Mouse (Mus musculus): ENCODE data around the gene Smad3.

Gene Smad3

DNA sequence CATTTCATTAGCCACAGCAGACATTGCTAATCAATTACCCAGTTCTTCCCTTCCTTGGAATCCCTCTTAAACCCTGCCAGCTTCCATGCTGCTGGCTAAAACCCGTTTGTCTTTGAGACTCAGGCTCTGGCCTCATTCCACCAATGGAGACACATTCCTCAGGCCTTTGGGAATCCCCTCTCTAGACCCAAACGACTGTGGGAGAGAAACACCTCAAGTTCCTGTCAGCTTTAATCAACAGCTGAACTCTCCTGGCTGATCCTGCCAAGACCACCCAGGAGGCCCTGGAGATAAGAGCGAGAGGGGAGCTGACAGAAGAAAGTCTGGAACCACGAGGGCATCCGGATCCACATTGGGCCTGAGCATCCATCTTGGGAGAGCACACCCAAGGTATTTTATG is 13.9 kb upstream of the Smad3 start:
- no peak for DNase-seq

DNA sequence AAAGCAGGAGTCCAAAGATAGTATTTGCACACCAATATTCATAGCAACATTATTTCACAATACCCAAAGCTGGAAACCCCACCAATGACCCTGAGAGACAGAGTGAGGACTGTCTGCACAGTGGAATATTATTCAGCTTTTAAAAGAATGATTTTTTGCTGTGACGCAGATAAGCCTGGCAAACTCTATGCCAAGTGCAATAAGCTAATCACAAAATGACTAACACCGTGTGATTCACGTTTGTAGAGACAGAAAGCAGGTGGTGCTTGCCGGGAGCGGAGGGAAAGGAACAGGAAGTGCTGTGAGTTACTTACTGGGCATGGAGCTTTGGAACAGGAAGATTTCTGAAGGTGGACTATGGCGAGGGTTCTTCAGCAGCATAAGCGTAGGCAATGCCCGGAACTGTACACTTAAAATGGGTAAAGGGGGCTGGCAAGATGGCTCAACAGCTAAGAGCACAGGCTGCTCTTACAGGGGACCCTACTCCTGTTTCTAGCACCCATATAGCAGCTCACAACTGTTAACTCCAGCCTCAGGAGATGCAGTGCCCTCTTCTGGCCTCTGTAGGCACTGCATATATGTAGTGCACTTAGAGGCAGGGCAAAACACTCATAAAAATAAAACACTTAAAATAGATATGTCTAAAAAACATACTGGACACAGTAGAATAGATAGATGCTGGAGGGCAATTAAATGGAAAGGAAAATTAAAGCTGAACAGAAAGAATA is 3.7 kb upstream of the Smad3 start:
- no peak for DNase-seq

DNA sequence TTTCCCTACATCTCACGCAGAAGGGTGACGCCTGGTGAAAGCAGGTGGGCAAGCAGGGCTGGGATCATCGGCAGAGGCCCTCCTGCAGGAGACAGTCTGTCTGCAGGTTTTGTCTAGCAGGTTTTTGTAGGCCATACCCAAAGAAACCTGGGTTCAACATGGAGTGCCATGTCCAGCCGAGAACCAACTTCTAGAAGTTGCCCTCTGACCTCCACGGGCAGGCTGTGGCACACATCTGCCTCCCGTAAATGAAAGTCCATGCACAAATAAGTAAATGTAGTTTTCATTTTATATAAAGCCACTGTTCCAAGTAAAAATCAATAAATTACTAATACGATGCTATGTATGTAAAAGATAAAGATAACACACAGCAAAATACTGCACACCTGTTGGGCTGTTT is 3.0 kb upstream of the Smad3 start:
- DNase-seq: peak; percentile 9

DNA sequence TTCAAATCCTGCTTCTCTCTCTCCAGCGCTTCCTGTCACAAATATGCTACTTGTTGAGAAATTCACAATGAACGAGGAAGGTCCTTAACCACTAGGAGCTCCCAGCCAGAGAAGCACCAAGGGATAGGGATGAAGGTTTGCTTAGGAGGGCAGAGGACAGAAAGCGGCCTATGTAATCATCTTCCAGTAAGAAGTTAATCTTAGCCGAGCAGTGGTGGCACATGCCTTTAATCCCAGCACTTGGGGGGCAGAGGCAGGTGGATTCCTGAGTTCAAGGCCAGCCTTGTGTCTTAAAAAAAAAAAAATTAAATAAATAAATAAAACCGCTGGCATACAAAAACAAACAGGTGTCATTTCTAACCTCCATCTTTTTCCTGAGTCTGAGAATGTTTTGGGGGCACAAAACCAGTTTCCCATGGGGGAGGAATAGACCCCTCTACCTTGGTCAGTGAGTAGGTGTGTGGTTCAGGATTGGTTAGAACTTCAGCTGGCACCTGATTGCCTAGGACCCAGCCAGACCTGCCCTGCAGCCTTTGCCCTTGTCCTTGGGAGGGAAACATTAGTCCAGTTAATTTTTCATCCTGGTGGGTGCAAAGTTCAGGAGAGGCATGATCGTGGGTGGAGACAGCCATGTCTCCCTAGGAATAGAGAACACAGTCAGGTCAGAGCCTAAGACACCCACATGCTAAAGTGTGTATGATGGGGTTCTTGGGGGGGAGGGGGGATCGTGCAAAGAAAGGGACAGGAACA is 2.4 kb upstream of the Smad3 start:
- DNase-seq: peak; percentile 84

DNA sequence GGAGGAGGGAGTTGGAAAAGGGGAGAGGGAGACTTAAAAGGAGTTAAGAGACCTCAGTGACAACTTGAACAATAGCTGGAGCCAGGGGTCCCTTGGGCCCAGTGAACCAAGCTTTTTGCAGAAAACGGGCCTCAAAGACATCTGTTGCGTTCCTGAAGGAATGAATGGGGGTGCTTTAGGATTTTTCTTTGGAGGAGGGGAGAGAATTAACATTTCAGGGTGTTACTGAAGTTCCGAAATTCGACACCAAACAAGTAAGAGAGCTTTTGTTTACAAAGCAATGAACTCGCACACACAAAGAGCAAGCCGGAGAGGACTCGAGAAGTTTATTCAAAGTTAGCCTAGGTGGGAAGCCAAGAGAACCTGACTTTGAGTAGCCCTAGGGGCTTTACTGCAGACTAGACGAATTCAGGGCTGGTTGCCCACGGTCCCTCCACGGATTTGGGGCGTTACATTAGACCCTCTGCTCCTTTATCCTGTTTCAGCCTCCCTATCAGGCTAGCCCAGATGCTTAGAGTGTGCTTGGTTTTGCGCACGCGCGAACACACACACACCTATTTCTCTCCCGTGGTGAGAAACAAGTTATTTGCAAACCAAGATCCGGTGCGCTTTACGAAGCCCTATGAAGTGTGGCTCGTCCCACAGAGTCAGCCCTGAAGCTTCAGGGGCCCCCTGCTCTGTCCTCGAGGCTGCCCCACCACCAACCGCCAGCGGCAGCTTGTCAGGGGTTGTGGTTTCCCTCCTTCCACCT is 1.0 kb upstream of the Smad3 start:
- DNase-seq: peak; percentile 59

DNA sequence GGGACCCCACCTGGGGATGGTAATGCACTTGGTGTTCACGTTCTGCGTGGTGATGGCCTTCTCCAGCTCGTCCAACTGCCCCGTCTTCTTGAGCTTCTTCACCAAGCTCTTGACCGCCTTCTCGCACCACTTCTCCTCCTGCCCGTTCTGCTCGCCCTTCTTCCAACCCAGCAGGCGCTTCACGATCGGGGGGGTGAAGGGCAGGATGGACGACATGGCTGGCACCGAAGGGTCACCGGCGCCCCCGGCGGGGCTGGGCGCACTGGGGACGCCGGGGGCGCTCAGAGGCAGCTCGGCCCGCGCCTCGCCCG is 377 bp downstream of the Smad3 start:
- no peak for DNase-seq

DNA sequence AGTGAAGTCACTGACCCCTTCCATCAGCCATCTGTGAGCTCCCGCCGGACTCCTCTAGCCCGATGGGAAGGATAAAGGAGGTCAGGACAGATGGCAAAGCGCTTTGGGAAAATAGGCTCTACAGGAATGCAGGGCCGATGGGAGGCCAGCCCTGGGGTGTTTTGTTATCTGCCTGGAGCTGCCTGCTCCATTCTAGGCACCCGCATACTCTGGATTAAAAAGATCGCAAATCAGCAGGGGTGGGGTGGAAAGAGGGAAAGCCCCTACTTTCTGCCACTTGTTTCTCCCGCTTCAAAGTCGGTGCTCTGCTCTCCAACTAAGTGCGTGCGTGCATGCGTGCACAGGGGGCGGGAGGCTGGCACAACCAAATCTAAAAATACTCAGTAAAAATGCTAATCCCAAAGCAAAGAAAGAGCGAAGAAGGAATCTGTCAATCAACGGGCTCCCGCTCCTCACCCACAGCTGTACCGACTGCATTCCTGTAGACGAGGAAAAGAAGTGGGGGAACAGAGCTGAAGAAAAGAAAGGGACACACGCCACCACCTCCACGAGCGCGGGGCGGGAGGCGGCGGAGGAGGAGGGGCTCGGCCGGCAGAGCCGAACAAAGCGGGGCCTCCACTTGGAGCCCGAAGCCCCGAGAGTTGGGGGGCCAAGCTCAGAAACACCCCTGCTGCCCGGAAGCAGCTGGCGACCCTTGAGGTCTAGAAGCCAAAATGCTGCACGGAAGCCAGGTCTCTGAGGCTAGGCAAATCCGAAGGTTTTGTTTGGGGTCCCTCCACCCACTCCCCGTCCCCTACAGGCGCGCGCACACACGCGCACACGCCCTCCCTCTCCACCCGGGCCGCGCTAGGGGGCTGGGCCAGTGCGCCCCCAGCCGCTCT is 973 bp downstream of the Smad3 start:
- DNase-seq: peak; percentile 60

DNA sequence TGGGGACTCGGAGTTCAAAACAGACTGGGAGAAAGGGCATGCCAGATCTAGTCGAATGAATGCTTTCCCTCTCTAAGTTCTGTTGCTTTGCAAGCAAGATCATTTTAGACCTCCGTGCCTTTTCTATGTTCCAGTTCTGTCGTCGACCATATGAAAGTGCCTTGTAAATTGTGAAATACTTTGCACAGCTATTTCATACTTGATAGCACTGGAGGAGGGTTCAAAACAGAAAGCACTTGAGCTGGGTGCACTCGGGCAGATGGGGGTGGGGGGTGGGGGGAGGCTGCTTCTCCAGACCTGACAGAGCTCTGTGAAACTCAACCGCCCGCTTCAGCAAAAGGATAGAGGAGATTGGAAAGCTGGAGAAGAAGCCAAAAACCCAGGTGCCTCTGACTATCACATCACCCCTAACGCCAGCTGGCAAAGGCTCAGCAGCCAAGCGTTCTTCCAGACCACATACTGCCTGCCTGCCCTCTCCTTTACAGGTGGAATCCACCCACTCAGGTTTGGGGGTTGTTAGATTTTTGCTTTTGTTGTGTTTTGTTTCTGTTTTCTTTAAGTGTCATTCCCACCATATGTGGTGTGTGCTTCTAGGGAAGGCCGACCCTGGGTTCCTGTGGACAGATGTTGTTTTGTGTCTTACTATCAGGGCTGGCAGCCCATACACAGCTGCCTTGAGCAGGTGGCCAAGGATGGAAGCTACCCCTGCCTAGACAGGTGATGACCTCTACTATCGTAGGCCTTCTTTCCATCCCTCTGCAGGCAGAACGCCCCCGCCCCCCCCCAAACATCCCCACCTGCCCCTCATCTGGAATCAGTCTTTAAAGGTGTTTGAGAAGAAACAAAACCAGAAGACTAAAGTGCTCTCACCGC is 1.9 kb downstream of the Smad3 start:
- DNase-seq: peak; percentile 14

DNA sequence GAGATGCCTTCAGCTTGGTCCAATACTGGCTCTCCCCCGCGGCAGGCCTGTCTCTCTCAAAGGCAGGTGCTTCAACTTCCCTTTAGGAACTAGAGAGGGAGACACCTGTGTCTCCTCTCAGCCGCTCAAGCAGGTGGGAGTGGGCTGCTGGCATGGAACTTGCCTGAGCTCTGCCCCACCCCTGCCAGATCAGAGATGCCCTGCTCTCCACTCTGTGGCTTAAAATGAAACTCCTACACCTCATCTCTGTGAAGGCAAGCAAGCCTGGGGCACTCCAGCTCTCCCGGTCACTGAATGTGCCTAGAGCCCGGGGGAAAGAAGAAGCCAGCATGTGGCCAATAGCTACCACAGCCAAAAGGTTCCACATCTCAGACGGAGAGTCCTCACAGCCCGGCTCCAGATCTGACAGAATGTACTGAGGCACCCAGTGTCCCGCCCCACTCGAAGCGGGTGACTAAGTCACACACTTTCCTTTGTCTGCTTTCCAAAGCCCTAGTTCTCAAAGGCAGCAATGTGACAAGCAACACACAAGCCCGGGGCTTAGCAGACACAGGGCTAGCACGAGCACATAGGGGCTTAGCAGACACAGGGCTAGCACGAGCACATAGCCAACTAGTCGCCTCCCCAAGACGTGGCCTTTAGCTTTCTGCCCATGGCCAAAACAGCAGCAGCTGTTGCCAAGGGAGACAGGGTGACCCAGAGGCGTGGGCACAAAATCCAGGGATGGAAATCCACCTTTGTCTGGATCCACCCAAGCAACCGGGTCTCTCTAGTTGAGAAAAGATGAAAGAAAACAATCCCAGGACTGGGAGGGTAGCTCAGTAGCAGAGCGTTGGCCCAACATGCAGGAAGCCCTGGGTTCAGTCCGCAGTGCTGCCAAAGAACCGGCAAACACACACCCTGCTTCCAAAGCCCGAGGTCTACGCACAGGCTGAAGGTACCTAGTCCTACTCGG is 3.0 kb downstream of the Smad3 start:
- peak; percentile 29 for DNase-seq

DNA sequence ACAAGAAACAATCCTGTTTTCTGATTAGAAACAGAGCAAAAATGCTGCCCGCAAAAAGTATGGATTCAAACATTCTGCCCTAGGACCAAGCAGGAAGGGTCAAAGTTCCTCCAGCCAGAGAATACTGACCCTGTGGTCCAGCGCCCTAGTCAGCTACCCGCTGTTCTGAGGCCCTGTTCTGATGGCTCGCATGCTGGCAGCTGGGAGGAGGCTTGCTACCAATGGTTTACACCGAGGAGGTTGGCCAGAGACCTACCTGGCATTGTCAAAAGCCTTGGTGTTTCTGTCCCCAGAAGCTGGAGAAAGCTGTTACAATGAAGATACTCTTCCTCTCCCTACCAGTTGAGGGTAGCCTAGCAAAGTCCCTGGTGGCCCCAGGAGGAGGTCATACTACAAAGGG is 3.8 kb downstream of the Smad3 start:
- peak; percentile 56 for DNase-seq

DNA sequence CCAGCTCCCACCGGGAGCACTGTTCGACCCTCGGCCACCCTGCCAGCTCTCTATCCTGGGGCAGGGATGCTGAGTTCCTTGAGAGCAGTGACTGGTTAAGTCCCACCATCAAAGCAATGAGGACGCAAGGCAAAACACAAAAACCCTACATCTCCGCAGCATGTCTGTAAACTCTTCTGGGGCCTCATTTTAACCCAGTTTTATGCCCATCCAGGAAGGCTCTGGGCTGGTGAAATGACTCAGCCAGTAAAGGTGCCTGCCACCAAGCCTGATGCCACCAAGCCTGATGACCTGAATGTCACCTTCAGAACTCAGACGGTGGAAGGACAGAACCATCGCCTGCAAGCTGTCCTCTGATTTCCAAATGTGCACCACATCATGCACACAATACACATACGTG is 4.4 kb downstream of the Smad3 start:
- no peak for DNase-seq

DNA sequence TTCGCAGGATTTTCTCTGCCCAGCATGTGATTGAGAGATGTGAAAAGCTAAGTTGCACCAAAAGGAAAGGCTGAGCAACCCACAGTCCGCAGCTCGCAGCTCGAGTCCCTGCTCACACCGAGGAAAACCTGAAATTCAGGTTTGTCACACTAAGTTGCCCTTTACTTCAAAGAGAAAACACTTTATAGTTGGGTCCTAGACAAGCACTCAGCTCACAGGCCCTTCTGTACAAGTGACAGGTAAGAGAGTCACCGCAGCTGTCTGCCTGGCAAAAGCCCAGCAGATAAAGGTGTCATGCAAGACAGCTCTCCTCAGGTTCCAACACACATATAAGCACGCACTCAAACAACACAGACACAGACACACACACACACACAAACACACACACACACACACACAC is 5.2 kb downstream of the Smad3 start:
- DNase-seq: peak; percentile 21

DNA sequence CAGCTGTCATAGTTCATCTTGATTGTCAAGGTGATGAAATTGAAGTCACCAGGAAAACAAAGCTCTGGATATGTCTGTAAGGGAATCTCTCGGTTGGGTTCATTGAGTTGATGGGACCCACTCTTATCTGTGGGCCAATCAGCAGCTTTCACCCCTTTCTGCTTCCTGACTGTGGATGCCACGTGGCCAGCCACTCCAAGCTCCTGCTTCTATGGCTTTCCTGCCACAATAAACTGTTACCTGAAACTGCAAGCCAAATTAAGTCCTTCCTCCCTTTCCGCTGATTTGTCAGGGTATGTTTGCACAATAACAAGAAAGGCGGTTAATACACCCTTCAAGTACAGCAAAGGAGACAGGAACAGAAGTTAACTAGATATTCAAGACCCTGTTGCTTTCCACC is 6.5 kb downstream of the Smad3 start:
- no peak for DNase-seq

DNA sequence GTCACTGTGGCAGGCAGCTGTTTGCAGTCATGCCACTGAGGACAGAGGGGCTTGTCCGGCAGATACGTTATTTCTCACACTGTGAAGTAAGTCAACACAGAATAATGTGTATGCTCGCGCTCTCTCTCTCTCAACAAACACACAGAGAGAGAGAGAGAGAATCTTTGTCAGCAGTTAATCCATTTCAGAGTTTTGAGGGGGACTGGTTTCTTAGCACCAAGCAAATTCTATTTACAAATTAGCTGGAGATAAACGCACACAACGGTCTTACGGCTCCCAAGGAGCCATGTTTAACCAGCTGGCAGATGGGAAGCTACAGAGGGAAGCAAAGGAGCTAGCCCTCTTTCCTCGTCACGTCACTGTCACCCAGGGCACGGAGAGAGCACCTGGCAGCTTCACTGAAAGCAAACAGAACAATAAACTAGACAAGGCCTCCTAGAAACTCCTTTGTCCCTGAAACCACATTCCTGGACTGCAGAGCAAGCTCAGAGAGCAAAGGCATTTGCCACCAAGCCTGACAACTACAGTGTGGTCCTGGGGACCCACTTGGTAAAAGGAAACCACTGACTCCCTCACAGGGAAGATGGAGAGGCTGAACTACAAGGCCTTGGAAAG is 7.3 kb downstream of the Smad3 start:
- DNase-seq: no peak

DNA sequence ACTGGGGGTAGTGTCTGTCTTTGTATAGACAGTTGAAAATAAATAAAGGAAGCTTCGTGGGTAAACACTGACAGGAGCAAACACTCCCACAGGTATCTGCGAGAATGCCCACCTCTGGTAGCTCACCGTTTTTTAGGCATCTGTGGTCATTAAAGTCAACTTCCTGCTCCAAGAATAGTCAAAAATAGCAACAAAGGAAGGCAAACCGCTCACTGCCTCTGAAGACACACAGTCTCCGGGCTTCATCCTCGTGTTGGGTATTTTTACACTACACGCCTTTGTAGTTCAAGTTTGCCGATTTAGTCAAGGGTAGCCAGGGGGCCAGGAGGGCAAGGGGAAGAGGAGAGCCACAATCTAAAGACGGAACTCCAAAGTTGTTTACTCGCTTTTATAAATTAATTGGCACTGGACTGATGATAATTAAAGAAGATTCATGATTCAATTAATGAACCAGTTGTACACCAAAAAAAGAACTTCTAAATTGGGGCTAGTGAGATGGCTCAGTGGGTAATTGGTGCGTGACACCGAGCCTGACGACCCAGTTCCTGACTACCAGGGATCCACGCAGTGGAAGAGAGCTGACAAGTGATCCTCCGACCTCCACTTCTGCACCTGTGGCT is 8.4 kb downstream of the Smad3 start:
- DNase-seq: peak; percentile 19

DNA sequence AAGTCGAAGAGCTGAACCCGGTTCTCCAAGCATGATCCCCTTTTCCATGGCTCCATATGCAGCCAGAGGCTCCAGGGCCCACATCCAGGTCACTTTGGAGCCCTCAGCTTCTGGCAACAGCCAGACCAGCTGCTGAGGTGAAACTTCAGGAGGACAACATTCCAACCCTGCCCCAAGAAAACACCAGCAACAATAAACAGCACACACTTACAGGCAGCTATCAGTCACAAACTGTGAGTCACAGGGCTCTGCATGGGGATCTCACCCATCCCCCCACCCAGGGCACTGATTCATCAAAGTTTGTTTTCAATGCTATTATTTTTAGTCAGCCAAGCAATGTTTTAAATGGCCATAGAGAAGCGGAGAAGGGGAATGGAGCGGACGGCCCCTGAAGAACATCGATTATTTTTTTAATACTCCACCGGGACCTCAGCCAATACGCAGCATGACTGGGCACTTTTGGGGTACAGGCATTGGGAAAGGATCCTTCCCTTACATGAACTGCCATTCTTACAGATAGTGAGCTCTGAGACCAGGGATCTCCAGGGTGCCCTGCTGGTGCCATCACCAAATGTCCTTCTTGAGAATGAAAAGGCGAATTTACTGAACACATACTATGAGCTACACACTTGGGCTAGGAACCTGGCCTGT is 10.0 kb downstream of the Smad3 start:
- peak; percentile 18 for DNase-seq

DNA sequence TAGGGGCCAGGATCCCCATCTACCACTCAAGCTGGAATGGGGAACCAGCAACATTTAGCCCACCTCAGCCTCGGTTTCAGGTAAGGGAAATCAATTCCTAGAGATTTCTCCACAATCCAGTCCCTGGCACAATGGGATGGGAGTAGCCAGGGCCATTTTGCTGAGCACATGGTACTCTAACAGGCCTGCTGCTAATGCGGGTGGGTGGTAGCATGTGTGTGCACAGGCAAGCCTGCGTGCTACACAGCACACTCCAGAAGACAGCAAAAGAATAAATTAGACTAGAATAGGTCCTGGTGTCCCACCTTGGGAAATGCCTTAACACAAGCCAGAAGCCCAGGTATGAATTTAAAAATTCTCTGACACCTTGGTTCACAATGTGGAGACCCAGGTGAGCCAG is 10.8 kb downstream of the Smad3 start:
- DNase-seq: no peak

DNA sequence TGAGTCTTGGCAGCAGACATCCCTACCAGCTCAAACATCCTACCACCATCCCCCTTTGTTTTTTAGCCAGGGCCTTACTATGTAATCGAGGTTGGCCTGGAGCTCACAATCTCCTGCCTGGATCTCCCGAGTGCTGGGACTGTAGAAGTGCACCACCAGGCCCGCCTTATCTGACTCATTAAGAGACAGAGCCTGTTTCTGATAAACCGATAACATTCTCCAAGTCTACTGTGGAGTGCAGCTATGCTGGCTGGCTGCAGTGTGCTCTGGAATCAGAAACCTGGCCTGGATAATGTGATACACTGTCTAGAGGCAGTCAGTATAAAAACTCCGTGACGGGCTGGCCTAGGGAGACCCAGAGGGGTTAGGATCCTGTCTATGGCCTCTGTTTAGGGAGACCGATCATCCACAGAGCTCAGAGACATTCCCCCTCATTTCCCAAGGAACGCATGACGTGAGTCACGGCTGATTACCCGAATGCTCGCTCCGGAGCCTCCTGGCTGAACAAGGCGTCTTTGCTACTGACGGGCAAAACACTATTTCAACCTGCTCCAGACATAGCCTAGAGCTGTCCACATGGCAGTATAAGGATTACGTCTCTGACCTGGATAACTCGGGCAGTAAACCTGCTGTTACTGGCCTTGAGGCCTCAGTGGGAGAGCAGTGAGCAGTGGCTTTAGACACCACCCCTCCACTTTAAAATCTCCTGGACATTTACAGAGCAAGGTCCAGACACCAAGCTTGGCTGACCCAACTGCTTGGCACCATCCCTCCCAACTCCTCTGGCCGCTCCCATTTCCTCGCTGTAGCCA is 11.8 kb downstream of the Smad3 start:
- DNase-seq: peak; percentile 72
